Mouse (Mus musculus) cortical plate, adult 2 months (tissue): ENCODE measurements around the gene Hist1h2be.

Experiments
- CTCF ChIP-seq: fragments of 200-500 bp; IDR thresholded peaks from 2 replicates; pipeline ENCODE4 v1.5.1; 2011; ENCODE audit warnings: mild to moderate bottlenecking, control low read depth, low read length; ENCODE audit not compliant: insufficient read depth; ENCODE audit errors: extremely low read depth
- POLR2A ChIP-seq: fragments of 200-500 bp; IDR thresholded peaks from 2 replicates; pipeline ENCODE4 v1.6.1; 2011; ENCODE audit warnings: mild to moderate bottlenecking, low read length, control low read depth; ENCODE audit not compliant: insufficient read depth; ENCODE audit errors: extremely low read depth

- TF ChIP-seq CTCF (no peak), POLR2A (no peak)
Observed at GRCm38 (mm10) chr13:23611638-23612037, 9.3 kb downstream of the Hist1h2be start.
